Mouse (Mus musculus) brain, embryonic 18.5 days (tissue): ENCODE data around the gene Cyp27a1.

ENCODE experiments used
- DNase-seq: peaks from one replicate; pipeline ENCODE4 v3.0.0-alpha.2; 2012; ENCODE audit warnings: low read depth, low spot score

The Cyp27a1 gene

GRCm38 (mm10) chr1:74718113-74718512, 4.7 kb downstream of the Cyp27a1 start:
- DNase-seq = no peak

GRCm38 (mm10) chr1:74719281-74719680, 5.9 kb downstream of the Cyp27a1 start:
- no peak for DNase-seq

GRCm38 (mm10) chr1:74721657-74722056, 8.3 kb downstream of the Cyp27a1 start:
- DNase-seq = no peak

- no peak for DNase-seq
Measured at GRCm38 (mm10) chr1:74723748-74724147, 10.4 kb downstream of the Cyp27a1 start.

- DNase-seq = no peak
Measured at GRCm38 (mm10) chr1:74726114-74726513, 12.7 kb downstream of the Cyp27a1 start.

- no peak for DNase-seq
Measured at GRCm38 (mm10) chr1:74726674-74727073, 13.3 kb downstream of the Cyp27a1 start.

GRCm38 (mm10) chr1:74728446-74728845, 15.1 kb downstream of the Cyp27a1 start:
- DNase-seq = no peak

- no peak for DNase-seq
Measured at GRCm38 (mm10) chr1:74736977-74737376, 23.6 kb downstream of the Cyp27a1 start.

GRCm38 (mm10) chr1:74737500-74737899, 24.1 kb downstream of the Cyp27a1 start:
- DNase-seq = no peak

- DNase-seq = no peak
Measured at GRCm38 (mm10) chr1:74740846-74741245, 27.5 kb downstream of the Cyp27a1 start.

GRCm38 (mm10) chr1:74747335-74747734, 34.0 kb downstream of the Cyp27a1 start:
- DNase-seq = no peak

GRCm38 (mm10) chr1:74748643-74749271, 35.4 kb downstream of the Cyp27a1 start, which contains the start of gene Prkag3:
Prkag3 (minus strand) TSS chr1:74749221.
- DNase-seq = no peak

GRCm38 (mm10) chr1:74749301-74749700, 35.9 kb downstream of the Cyp27a1 start:
- no peak for DNase-seq

- DNase-seq = no peak
Measured at GRCm38 (mm10) chr1:74750683-74751082, 37.3 kb downstream of the Cyp27a1 start.

GRCm38 (mm10) chr1:74752150-74752549, 38.8 kb downstream of the Cyp27a1 start:
- DNase-seq = no peak

GRCm38 (mm10) chr1:74752833-74753232, 39.5 kb downstream of the Cyp27a1 start:
- DNase-seq = no peak

GRCm38 (mm10) chr1:74753266-74753974, 40.0 kb downstream of the Cyp27a1 start:
- no peak for DNase-seq

GRCm38 (mm10) chr1:74754175-74754785, 40.9 kb downstream of the Cyp27a1 start:
- DNase-seq = no peak

GRCm38 (mm10) chr1:74759773-74760172, 46.4 kb downstream of the Cyp27a1 start:
- DNase-seq = no peak

- DNase-seq = no peak
Measured at GRCm38 (mm10) chr1:74763081-74763480, 49.7 kb downstream of the Cyp27a1 start.

- no peak for DNase-seq
Measured at GRCm38 (mm10) chr1:74770727-74771466, 57.5 kb downstream of the Cyp27a1 start.

GRCm38 (mm10) chr1:74771467-74771844, 58.1 kb downstream of the Cyp27a1 start:
- no peak for DNase-seq

GRCm38 (mm10) chr1:74771845-74771930, 58.3 kb downstream of the Cyp27a1 start, which contains the start of gene Wnt6:
Wnt6 (plus strand) TSS chr1:74771892.
- no peak for DNase-seq
